Mouse (Mus musculus) thymus, adult 2 months (tissue): ENCODE results near the gene Stambp.

Source experiments
- CTCF ChIP-seq: fragments of 200-500 bp; IDR thresholded peaks from 2 replicates; pipeline ENCODE4 v1.5.1; 2012; ENCODE audit warnings: mild to moderate bottlenecking, control low read depth, low read length, moderate library complexity, borderline replicate concordance; ENCODE audit not compliant: control insufficient read depth, poor library complexity, insufficient read depth; ENCODE audit errors: extremely low read depth
- POLR2A ChIP-seq: fragments of 200-500 bp; IDR thresholded peaks from 2 replicates; pipeline ENCODE4 v1.6.1; 2012; ENCODE audit warnings: mild to moderate bottlenecking, low read length, control low read depth, moderate library complexity; ENCODE audit not compliant: control insufficient read depth, poor library complexity, insufficient read depth; ENCODE audit errors: extremely low read depth

GRCm38 (mm10) chr6:83612976-83613375 lies 40.4 kb upstream of the Stambp start:
- TF ChIP-seq CTCF (no peak), POLR2A (no peak)
